Mouse (Mus musculus): ENCODE data around the gene Pcbd2. TPM values are rescaled to one million over a fixed set of nuclear protein-coding genes. Genes with fewer than 3 reads are reported as not detected.

The Pcbd2 gene
- polyA plus RNA-seq, 1 experiment from 2014 or later = 16.3 TPM

DNA sequence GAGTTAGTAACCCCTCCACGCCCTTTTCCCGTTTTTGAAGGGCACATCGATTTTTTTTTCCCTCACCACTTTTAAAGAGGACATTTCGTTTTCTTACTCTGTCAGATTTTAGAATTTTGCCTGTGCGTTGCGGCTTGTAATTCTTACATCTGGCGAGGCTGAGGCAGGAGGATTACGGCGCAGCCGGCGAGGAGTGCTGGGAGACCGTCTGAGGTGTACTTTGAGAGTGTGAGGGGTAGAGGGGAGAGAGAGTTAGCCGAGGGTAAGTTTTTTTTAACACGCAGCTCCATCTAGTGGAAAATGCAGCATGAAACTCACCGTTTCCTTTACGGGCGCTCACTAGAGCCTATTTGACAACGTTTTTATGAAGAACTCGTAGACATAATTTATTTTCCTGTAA lies 671 bp downstream of the Pcbd2 start:
- no peaks in the 10 kb centered on the region for H3K27me3 ChIP-seq (replicated peaks; ENCODE audit: control insufficient read depth, insufficient read depth, low read length)
- peak overlapping the region; percentile 66 for H3K4me3 ChIP-seq (replicated peaks; ENCODE audit: low read length)
- peak overlapping the region; percentile 95 for H3K27ac ChIP-seq (ENCODE audit: low read length)
- H3K9ac ChIP-seq (replicated peaks; ENCODE audit: low read depth, low read length) = peak overlapping the region; percentile 74
- H3K36me3 ChIP-seq (ENCODE audit: control insufficient read depth, insufficient read depth) = peaks cover 9% of the 10 kb centered on the region; the same call in 1 of the 2 replicates
- H3K4me2 ChIP-seq (ENCODE audit: low read length) = peak overlapping the region; percentile 74
- peak; percentile 70 for ATAC-seq
- 4% methylated on average over 19 of the region's 19 CpGs for WGBS
- H3K4me1 ChIP-seq (replicated peaks; ENCODE audit: control insufficient read depth, insufficient read depth, low read length) = peaks cover 4% of the 10 kb centered on the region; the same call in 1 of the 2 replicates
- H3K9me3 ChIP-seq (ENCODE audit: control insufficient read depth, low read length) = no peaks in the 10 kb centered on the region

DNA sequence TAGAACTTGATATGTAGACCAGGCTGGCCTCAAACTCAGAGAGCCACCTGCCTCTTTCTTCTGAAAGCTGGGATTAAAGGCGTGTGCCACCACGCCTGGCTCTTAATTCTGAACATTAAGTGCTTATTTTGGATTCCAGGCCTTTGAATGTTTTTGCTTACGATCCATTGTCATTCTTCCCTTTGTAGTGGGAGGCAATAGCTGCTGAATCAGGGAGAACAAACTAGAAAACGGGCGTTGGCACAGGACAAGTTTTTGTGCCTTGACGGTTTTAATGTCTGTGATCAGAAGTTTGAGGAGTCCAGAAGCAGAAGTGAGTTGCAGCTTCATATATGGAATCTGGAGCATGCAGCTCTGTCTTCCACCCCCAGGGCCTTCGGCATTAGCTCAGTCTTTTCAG lies 3.5 kb downstream of the Pcbd2 start:
- Histone ChIP-seq H3K4me1 (replicated peaks; ENCODE audit: control insufficient read depth, insufficient read depth, low read length) (peaks cover 4% of the 10 kb centered on the region; the same call in 1 of the 2 replicates), H3K36me3 (ENCODE audit: control insufficient read depth, insufficient read depth) (no peaks in the 10 kb centered on the region; the same call in 1 of the 2 replicates), H3K27ac (ENCODE audit: low read length) (no peak overlapping the region), H3K9me3 (ENCODE audit: control insufficient read depth, low read length) (no peaks in the 10 kb centered on the region), H3K9ac (replicated peaks; ENCODE audit: low read depth, low read length) (no peak overlapping the region), H3K27me3 (replicated peaks; ENCODE audit: control insufficient read depth, insufficient read depth, low read length) (no peaks in the 10 kb centered on the region), H3K4me3 (replicated peaks; ENCODE audit: low read length) (no peak overlapping the region), H3K4me2 (ENCODE audit: low read length) (no peak overlapping the region)
- WGBS = 81% methylated on average over 7 of the region's 7 CpGs
- no peak for ATAC-seq

DNA sequence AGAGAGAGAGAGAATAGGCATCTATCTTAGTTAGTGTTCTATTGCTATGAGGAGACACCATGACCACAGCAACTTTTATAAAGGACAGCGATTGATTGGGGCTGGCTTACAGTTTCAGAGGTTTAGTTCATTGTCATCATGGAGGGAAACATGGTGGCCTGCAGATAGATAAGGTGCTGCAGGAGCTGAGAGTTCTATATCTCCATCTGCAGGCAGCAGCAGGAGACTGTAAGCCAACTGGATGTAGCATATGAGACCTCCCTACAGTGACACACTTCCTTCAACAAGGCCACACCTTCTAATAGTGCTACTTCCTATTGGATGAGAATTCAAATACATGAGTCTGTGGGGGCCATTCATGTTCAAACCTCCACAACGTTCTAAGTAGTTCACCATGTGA lies 5.0 kb downstream of the Pcbd2 start:
- WGBS = 90% methylated on average over 2 of the region's 2 CpGs
- Histone ChIP-seq H3K4me3 (replicated peaks; ENCODE audit: low read length) (no peak overlapping the region), H3K27ac (ENCODE audit: low read length) (no peak overlapping the region), H3K27me3 (replicated peaks; ENCODE audit: control insufficient read depth, insufficient read depth, low read length) (no peaks in the 10 kb centered on the region), H3K4me2 (ENCODE audit: low read length) (no peak overlapping the region), H3K4me1 (replicated peaks; ENCODE audit: control insufficient read depth, insufficient read depth, low read length) (peaks cover 4% of the 10 kb centered on the region; the same call in 1 of the 2 replicates), H3K9me3 (ENCODE audit: control insufficient read depth, low read length) (no peaks in the 10 kb centered on the region), H3K9ac (replicated peaks; ENCODE audit: low read depth, low read length) (no peak overlapping the region), H3K36me3 (ENCODE audit: control insufficient read depth, insufficient read depth) (no peaks in the 10 kb centered on the region)
- ATAC-seq = no peak

DNA sequence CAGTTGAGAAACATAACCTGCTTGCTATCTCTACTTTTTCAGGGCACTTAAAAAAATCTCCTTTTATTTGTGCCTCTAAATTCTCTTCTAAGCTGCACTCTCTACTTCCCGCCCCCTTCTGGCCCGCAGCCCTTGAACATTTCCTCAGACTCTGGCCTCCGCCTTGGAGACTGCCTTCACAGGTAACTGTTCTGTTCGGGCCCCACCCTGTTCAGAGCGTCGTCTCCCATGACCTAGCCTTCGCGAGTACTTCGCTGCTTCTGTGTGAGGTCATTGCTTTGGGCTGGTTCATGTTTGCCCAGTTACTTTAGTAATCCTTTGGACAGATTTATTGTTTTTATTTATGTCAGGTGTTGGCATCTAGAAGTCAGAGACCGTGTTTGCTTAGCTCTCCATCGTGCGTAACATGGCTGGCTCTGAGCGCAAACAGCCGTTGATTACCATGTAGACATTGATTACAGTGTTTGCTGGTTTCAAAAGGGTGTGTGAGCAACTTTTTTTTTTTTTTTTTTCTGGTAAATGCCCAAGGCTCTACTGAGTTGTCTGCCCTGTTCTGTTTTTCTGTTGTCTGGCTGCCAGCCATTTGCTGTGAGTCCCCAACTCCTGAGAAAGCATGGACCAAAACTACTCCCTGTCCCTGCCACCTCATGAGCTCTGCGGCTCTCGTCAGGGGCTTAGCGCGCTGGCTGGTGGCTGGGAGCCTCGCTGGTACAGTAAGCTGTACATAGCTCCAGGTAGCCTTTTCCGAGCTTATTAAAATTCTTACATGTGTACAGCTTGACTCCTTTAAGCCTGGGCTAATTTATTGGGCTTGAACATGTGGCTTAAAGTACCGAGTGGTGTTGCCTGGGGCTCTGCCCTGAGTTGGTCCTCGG lies 6.7 kb downstream of the Pcbd2 start:
- Histone ChIP-seq H3K36me3 (ENCODE audit: control insufficient read depth, insufficient read depth) (no peaks in the 10 kb centered on the region), H3K4me3 (replicated peaks; ENCODE audit: low read length) (no peak overlapping the region), H3K27ac (ENCODE audit: low read length) (no peak overlapping the region), H3K9ac (replicated peaks; ENCODE audit: low read depth, low read length) (no peak overlapping the region), H3K27me3 (replicated peaks; ENCODE audit: control insufficient read depth, insufficient read depth, low read length) (no peaks in the 10 kb centered on the region), H3K4me2 (ENCODE audit: low read length) (no peak overlapping the region), H3K4me1 (replicated peaks; ENCODE audit: control insufficient read depth, insufficient read depth, low read length) (no peaks in the 10 kb centered on the region), H3K9me3 (ENCODE audit: control insufficient read depth, low read length) (no peaks in the 10 kb centered on the region)
- ATAC-seq = no peak
- WGBS = 83% methylated on average over 22 of the region's 22 CpGs

DNA sequence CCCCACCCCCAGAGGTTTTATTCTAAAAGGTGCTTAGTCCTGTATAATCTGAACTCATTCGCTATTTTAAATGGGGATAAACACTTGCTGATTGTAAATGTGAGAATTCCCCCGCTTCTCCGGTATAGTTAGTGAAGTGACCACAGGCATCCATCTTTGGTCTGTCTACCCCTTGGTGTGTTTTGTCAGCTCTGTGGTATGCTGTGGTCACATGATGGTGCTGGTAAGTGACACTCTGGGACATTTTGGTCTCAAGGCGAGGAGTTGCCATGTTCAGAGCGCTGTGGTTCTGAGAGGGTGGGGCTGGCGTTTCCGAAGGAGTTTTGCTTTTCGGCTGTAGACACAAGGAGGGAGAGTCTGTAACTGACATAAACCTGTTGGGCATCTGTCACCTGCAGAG lies 10.7 kb downstream of the Pcbd2 start:
- H3K4me2 ChIP-seq (ENCODE audit: low read length) = no peak overlapping the region
- H3K36me3 ChIP-seq (ENCODE audit: control insufficient read depth, insufficient read depth) = no peaks in the 10 kb centered on the region
- H3K9ac ChIP-seq (replicated peaks; ENCODE audit: low read depth, low read length) = no peak overlapping the region
- H3K27ac ChIP-seq (ENCODE audit: low read length) = no peak overlapping the region
- no peak overlapping the region for H3K4me3 ChIP-seq (replicated peaks; ENCODE audit: low read length)
- no peaks in the 10 kb centered on the region for H3K4me1 ChIP-seq (replicated peaks; ENCODE audit: control insufficient read depth, insufficient read depth, low read length)
- H3K27me3 ChIP-seq (replicated peaks; ENCODE audit: control insufficient read depth, insufficient read depth, low read length) = no peaks in the 10 kb centered on the region
- H3K9me3 ChIP-seq (ENCODE audit: control insufficient read depth, low read length) = no peaks in the 10 kb centered on the region
- 91% methylated on average over 8 of the region's 8 CpGs for WGBS
- ATAC-seq = no peak

DNA sequence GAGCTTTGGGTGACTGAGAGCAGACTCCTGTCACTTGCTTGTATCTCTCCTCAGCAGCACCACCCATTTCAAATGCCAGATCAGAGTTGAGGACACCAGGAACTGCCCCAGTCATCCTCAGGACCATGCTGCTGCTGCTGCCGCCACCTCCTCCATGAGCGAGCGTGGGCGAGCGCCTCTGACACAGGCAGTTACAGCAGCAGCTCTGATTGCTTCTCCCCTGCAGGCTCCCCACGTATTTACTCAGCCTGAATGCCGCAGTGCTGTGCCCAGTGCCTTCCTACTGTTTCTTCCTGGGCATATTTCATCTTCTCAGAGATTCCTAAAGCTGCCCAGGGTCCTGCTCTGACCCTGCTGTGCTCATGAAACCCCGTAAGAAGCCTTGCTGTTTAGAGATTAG lies 15.1 kb downstream of the Pcbd2 start:
- Histone ChIP-seq H3K27me3 (replicated peaks; ENCODE audit: control insufficient read depth, insufficient read depth, low read length) (no peaks in the 10 kb centered on the region), H3K27ac (ENCODE audit: low read length) (no peak overlapping the region), H3K4me2 (ENCODE audit: low read length) (no peak overlapping the region), H3K4me1 (replicated peaks; ENCODE audit: control insufficient read depth, insufficient read depth, low read length) (no peaks in the 10 kb centered on the region), H3K36me3 (ENCODE audit: control insufficient read depth, insufficient read depth) (no peaks in the 10 kb centered on the region), H3K9ac (replicated peaks; ENCODE audit: low read depth, low read length) (no peak overlapping the region), H3K4me3 (replicated peaks; ENCODE audit: low read length) (no peak overlapping the region), H3K9me3 (ENCODE audit: control insufficient read depth, low read length) (no peaks in the 10 kb centered on the region)
- no peak for ATAC-seq
- WGBS = 71% methylated on average over 8 of the region's 8 CpGs

DNA sequence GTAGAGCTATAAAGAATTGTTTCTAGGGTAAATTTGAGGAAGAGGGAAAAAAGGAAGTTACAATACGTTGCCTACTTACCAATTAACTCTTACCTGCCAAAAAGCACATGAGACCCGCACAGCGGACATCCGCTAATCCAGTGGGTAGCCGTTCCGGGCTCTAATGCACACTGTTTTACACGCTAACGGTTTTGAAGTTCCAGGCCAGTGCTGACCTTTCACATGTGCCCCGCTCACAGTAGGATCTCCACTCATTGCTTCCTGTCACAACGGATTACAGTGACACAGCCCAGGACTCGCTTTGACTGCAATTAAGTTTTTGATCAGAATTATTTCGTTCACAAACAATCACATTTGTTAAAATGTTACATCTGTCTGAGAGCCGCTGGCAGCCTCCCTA lies 27.2 kb downstream of the Pcbd2 start:
- H3K9ac ChIP-seq (replicated peaks; ENCODE audit: low read depth, low read length) = no peak overlapping the region
- H3K27ac ChIP-seq (ENCODE audit: low read length) = no peak overlapping the region
- H3K9me3 ChIP-seq (ENCODE audit: control insufficient read depth, low read length) = no peaks in the 10 kb centered on the region
- H3K36me3 ChIP-seq (ENCODE audit: control insufficient read depth, insufficient read depth) = no peaks in the 10 kb centered on the region
- no peaks in the 10 kb centered on the region for H3K4me1 ChIP-seq (replicated peaks; ENCODE audit: control insufficient read depth, insufficient read depth, low read length)
- H3K4me3 ChIP-seq (replicated peaks; ENCODE audit: low read length) = no peak overlapping the region
- 77% methylated on average over 13 of the region's 13 CpGs for WGBS
- H3K27me3 ChIP-seq (replicated peaks; ENCODE audit: control insufficient read depth, insufficient read depth, low read length) = no peaks in the 10 kb centered on the region
- no peak for ATAC-seq
- no peak overlapping the region for H3K4me2 ChIP-seq (ENCODE audit: low read length)

DNA sequence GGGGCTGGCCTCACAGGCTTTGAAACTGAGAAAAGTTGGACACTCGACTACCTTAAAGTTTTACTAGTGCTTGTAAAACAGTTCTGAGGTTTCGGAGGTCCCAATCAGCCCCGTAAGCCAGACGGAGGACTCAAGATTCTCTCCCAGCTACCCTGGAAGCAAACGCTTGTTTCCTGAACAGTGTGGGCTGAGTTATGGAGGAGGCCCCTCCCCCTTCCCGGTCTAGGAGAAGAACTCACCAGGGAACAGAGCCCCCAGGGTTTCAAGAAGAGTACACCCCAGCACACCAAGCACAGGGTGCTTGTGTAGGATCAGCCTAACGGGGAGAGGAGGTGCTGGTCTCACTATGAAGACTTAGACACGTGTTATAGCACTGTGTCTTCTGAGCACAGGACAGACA lies 29.6 kb downstream of the Pcbd2 start:
- H3K27ac ChIP-seq (ENCODE audit: low read length) = no peak overlapping the region
- no peak overlapping the region for H3K9ac ChIP-seq (replicated peaks; ENCODE audit: low read depth, low read length)
- no peak overlapping the region for H3K4me2 ChIP-seq (ENCODE audit: low read length)
- H3K9me3 ChIP-seq (ENCODE audit: control insufficient read depth, low read length) = no peaks in the 10 kb centered on the region
- WGBS = 44% methylated on average over 8 of the region's 8 CpGs
- ATAC-seq = no peak
- no peaks in the 10 kb centered on the region for H3K36me3 ChIP-seq (ENCODE audit: control insufficient read depth, insufficient read depth)
- H3K4me1 ChIP-seq (replicated peaks; ENCODE audit: control insufficient read depth, insufficient read depth, low read length) = 0 out of 2 replicates have a peak, but pooled peaks cover 2% of the 10 kb centered on the region
- H3K4me3 ChIP-seq (replicated peaks; ENCODE audit: low read length) = no peak overlapping the region
- no peaks in the 10 kb centered on the region for H3K27me3 ChIP-seq (replicated peaks; ENCODE audit: control insufficient read depth, insufficient read depth, low read length)

DNA sequence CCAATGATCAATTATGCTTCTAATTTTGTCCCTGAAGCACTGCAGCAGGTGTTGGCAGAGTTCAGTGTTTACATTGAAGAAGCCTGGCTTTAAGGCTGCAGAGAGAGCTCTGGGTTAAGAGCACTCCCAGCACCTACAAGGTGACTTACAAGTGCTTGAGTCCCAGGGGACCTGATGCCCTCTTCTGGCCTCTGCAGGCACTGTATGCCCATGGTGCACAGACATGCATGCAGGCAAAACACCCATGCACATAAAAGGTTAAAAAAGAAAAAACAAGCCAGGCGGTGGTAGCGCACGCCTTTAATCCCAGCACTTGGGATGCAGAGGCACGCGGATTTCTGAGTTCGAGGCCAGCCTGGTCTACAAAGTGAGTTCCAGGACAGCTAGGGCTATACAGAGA lies 30.5 kb downstream of the Pcbd2 start:
- ATAC-seq = no peak
- no peak overlapping the region for H3K4me3 ChIP-seq (replicated peaks; ENCODE audit: low read length)
- no peak overlapping the region for H3K4me2 ChIP-seq (ENCODE audit: low read length)
- 79% methylated on average over 6 of the region's 6 CpGs for WGBS
- H3K27me3 ChIP-seq (replicated peaks; ENCODE audit: control insufficient read depth, insufficient read depth, low read length) = no peaks in the 10 kb centered on the region
- no peaks in the 10 kb centered on the region for H3K9me3 ChIP-seq (ENCODE audit: control insufficient read depth, low read length)
- H3K27ac ChIP-seq (ENCODE audit: low read length) = no peak overlapping the region
- no peaks in the 10 kb centered on the region for H3K36me3 ChIP-seq (ENCODE audit: control insufficient read depth, insufficient read depth)
- 0 out of 2 replicates have a peak, but pooled peaks cover 2% of the 10 kb centered on the region for H3K4me1 ChIP-seq (replicated peaks; ENCODE audit: control insufficient read depth, insufficient read depth, low read length)
- H3K9ac ChIP-seq (replicated peaks; ENCODE audit: low read depth, low read length) = no peak overlapping the region

Data from forebrain, embryonic 16.5 days (tissue).